Mouse (Mus musculus) frontal cortex, postnatal 10 days (tissue): ENCODE results near the gene Ngfr.

ENCODE experiments used
- DNase-seq, 2 experiments: peaks; one replicate each; pipeline ENCODE4 v3.0.0; 2022; ENCODE audit warnings: low spot score in 2 of 2, mixed read lengths in 1 of 2

Ngfr gene

GRCm38 (mm10) chr11:95595438-95596149 is 8.1 kb upstream of the Ngfr start:
- no peak for DNase-seq

DNA sequence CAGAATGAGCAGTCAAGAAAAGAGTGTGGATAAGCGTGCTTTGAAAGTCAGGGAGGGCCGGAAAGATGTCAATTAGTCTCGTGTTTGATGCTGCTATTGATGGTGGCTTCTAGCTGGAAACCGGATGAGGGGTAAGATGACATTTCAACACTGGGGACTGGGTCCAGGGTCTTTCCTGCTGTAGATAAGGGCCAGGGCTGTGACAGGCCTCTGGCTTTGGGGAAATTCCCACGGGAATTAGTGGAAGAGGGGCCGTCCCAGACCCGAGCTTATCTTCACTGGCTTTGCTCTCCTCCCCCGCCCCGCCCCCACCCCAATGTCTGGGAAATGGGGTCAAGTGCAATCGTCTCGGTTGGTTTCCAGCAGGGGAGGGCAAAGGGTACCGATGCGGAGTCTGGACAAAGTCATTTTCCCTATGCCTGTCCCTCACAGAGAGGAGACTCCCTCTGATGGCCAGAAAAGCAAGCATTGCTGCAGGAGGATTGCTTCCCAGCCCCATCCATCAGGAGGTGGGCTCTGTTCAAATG is 7.2 kb upstream of the Ngfr start:
- DNase-seq, result no peak

GRCm38 (mm10) chr11:95593501-95593900 is 6.0 kb upstream of the Ngfr start:
- DNase-seq, result no peak

DNA sequence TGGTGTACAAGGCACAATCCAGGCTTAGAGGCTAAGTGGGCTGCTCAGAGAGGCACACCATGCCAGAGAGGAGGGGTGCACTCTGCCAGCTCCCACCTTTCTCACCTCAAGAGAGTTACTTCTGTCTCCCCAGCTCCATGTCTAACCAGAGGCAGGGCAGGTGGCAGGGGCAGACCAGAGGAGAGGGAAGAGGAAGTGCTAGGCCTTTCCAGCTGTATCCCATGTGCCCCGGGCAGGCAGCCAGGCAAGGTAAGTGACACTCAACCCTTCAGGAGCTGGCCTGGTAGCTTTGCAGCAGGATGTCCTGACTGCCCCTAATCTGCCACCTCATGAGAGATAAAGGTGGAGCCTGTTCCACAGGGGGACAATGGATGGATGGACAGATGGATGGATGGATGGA is 5.2 kb upstream of the Ngfr start:
- DNase-seq, result no peak

GRCm38 (mm10) chr11:95589195-95589594 is 1.7 kb upstream of the Ngfr start:
- no peak for DNase-seq

DNA sequence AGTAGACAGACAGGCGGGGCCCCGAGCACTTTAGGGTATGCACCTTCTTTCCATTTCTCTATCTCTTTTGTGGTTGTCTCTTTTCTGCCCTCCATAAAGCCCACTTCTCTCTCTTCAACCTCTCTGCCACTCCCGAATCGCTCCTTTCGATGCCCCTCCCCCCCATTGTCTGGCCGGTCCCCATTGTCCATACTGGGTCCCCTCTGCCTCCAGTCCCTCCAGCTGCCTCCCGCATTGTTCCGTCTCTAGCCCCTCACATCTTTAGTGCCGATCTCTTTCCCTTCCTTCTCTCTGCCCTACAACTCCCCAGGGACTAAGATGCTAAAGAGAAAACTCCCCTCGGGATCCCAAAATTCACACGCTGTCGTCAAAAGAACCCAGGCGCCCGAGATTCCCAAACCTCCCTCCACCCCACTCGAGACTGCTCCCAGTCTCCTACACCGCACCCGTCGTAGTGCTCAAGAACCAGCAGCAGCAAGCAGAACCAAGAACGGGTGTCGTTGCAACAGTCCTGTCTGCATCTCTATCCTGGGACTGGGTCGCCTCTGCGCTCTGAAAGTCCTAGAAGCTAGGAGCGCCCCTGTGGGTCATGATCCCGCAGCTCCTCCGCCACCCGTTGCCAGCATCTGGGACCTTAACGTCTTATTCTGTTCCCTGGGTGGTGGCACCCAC is 648 bp downstream of the Ngfr start:
- no peak for DNase-seq

DNA sequence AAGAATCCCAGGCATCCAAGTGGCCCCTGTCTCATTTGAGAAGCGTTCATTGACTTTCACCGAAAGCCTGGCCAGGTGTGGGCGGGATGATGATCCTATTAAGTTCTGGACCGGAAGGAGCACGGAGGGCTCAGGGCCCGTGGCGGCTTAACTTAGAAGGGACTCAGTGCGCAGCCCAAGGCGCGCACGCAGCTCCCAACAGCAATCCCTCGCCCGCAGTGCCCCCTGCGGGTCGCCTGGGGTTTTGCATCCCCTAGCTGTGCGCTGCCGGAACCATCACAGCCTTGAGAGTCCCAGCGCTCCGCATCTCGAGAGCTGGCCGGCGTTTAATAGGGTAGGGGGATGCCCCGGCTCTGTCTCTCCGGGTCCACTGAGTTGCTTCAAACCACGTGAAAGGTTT is 1.4 kb downstream of the Ngfr start:
- peak; percentile 59 to 78 for DNase-seq

DNA sequence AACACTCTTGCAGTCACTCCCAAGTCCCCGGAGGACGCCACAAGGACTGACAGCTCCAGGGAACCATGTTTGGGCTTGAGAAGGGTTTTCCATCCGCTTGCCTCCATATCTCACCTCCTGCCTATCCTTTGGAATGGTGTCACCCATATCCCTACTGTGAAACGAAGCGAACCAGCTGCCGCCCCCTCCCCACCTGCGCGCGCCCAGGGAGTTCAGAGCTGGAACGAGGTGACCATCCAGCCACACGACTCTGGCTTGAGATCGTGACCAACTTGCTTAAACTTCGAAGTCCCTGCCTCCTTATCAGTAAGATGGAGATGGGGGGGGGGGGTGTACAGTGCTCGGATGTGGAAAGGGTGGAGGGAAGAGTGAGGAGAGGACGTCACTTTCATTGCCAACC is 1.9 kb downstream of the Ngfr start:
- no peak for DNase-seq

DNA sequence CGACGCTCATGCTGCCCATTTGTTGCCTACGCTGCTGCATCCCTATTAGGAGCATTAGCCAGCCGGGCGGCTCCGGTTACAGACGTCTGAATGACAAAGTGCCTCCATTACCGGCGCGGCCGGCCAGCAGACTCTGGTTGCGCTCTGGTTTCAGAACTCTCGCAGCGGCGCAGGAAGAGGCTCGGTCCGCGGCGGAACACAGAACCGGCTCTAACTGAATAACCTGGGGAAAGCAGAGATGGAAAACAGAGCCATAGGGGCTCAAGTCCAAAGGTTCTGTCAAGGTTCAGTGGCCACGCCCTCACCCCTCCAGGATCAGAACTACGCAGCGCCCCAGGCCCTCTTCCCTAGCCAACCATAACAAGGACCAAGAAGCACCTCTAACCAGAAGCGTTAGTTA is 2.3 kb downstream of the Ngfr start:
- no peak for DNase-seq

DNA sequence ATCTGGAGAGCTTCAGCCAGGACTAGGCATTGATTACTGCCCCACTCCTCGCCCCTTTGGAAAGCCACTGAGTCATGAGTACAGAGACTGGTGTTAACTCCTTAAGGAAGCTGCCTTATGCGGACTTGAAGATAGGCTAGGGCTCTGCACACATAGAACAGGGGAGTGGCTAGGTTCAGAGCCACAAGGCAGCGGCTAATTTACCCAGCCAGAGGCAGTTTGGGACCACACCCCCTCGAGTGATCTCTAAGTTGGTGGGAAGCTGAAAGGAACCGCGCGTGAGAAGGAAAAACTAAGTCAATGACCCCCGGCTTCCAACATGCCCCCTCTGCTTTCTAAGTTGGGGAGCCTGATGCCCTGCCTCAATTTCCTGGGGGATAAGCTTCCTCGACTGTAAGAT is 2.9 kb downstream of the Ngfr start:
- DNase-seq, result no peak

- no peak for DNase-seq
Observed at GRCm38 (mm10) chr11:95583396-95583795, 4.1 kb downstream of the Ngfr start.

DNA sequence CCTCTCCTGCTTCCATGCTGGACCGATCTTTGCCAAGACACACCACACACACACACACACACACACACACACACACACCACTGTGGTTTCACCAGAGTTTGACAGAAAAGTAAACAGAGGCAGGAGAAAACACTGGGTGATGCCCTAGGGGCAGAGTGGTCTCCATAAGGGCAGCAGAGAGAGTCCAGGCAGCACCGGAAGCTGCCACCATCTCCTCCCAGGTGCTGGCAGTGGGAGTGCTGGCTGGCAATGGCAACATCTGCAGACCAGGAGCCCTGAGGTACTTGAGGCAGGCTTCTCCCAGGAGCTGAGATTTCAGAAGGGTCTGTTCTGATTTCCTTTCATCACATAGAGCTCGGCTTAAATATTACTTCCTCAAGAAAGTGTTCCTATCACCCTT is 5.3 kb downstream of the Ngfr start:
- DNase-seq, result no peak

DNA sequence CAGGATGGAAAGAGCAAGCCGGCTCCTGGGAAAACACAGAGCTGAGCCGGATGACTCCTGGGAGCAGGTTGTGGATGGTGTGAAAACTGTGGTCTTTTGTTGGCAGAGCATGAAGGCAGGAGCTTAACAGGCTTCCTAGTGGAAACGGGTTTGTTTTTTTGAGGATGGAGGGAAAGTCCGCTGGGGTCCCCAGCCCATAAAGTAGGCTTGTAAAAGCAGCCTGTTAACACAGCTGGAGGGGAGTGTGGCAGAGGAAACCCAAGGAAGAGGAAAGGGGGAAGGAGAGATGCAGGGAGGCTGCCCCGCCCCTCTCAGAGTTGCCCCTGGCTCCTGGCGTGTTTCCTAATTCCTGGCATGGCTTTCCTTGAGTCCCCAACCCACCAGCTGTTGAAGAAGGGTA is 8.1 kb downstream of the Ngfr start:
- DNase-seq, result no peak

DNA sequence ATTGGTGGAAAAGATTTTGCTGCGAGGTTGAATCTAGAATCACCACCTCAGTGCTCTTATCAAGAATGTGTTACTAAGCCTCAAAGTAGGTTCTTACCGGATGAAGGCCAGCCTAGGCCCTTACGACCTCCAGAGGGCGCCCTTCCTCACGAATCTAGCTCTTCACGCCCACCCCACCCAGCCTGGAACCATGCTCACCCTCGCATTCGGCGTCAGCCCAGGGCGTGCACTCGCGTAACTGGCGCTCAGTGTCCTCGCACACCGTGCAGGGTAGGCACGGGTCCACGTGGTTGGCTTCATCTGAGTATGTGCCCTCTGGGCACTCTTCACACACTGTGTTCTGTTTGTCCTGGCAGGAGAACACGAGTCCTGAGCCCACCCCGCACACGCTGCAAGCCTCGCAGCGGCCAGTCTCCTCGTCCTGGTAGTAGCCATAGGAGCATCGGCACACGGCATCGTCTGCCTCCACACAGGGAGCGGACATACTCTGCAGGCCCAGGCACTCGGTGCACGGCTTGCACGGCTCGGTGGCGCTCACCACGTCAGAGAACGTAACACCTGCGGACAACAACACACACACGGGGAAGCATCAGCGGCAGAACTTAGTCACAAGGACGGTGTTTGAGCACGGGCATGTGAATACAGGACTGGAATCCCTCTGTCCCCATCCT is 9.6 kb downstream of the Ngfr start:
- peak in 1 of 2 experiments; percentile 30 for DNase-seq

DNA sequence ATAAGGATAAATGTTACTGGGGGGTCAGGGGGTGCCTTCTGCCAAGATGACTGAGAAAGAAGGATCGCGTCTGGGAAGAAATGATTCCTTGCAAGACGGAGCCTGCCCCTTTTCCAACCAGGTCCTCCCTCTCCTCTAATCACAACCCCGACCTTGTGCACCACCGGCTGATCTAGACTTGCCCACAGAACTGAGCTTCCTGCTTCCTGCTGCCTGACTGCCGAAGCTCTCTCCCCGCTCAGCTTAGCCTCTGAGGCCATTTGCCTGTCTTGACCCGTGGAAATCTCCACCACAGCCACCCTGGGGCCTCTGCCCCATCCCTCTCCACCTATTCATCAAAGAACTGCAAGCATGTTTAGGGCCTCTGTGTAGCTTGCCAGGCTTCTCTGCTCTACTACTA is 11.2 kb downstream of the Ngfr start:
- no peak for DNase-seq

- no peak for DNase-seq
Observed at GRCm38 (mm10) chr11:95575791-95576190, 11.7 kb downstream of the Ngfr start.

GRCm38 (mm10) chr11:95574786-95575334 is 12.7 kb downstream of the Ngfr start:
- DNase-seq, result peak in 1 of 2 experiments; percentile 28

- DNase-seq, result no peak
Observed at GRCm38 (mm10) chr11:95572227-95572626, 15.3 kb downstream of the Ngfr start.

- DNase-seq, result no peak
Observed at GRCm38 (mm10) chr11:95571755-95572154, 15.8 kb downstream of the Ngfr start.

DNA sequence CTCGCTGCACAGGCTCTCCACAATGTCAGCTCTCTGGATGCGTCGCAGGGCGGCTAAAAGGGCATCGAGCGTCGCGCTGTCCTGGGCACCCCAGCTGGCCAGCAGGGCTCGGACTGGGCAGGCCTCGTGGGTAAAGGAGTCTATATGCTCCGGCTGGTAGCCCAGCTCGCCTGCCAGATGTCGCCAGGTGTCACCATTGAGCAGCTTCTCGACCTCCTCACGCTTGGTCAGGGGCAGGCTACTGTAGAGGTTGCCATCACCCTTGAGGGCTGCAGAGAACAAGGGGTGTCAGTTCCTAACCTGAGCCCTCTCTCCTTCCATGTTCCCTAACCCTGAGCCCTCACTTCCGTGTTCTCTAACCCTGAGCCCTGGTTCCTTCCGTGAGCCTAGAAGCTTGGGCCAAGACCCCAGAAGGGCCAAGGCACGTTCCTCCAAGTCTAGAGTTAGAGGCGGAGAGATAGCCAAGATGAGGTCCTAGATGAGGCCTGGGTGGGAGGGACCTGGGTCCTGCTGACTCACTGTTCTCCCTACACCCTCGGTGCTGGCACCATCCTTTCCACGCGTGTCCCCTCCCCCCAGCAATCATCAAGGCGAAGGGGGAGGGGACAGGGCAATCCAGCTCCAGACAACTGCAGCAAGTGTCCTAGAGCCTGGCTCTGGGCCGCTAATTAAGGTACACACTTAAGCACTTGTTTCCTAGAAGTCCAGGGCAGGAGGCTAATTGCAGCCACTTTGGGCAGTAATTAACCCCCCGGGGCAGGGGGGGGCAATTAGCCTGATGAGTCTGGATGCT is 16.5 kb downstream of the Ngfr start:
- no peak for DNase-seq

GRCm38 (mm10) chr11:95569908-95570307 is 17.6 kb downstream of the Ngfr start:
- no peak for DNase-seq
